Mouse (Mus musculus) lung, postnatal 0 days (tissue): ENCODE measurements around the gene Kazn. TPM values are rescaled to one million over a fixed set of nuclear protein-coding genes. Genes with fewer than 3 reads are reported as not detected.

ENCODE experiments used
- ATAC-seq: fragments of 200-750 bp; cut with Nextera tagmentation; 2 replicates; pipeline ENCODE4 v1.8.0; 2017; ENCODE audit warnings: moderate library complexity
- DNase-seq: peaks from one replicate; pipeline ENCODE4 v3.0.0-alpha.2; 2016; ENCODE audit warnings: low spot score
- H3K27ac ChIP-seq: fragments of 300-500 bp; sonication (generic); 2 replicates; pipeline ENCODE4 v1.5.1; 2014; ENCODE audit warnings: antibody characterized with exemption, mild to moderate bottlenecking, low read length, mixed read lengths
- H3K27me3 ChIP-seq: fragments of 300-500 bp; sonication (generic); replicated peaks from 2 replicates; pipeline ENCODE4 v1.6.1; 2014; ENCODE audit warnings: low read length, mixed read lengths; ENCODE audit not compliant: insufficient read depth
- H3K36me3 ChIP-seq: fragments of 300-500 bp; sonication (generic); 2 replicates; pipeline ENCODE4 v1.6.1; 2014; ENCODE audit warnings: low read length, mixed read lengths; ENCODE audit not compliant: insufficient read depth
- H3K4me1 ChIP-seq: fragments of 300-500 bp; sonication (generic); 2 replicates; pipeline ENCODE4 v1.6.1; 2014; ENCODE audit warnings: antibody characterized with exemption, low read depth, low read length, mixed read lengths; ENCODE audit not compliant: insufficient read depth
- H3K4me2 ChIP-seq: fragments of 300-500 bp; sonication (generic); replicated peaks from 2 replicates; pipeline ENCODE4 v1.6.1; 2014; ENCODE audit warnings: low read depth, mild to moderate bottlenecking, low read length, moderate library complexity, mixed read lengths
- H3K4me3 ChIP-seq: fragments of 300-500 bp; sonication (generic); 2 replicates; pipeline ENCODE4 v1.5.1; 2014; ENCODE audit warnings: low read depth, low read length
- H3K9ac ChIP-seq: fragments of 300-500 bp; sonication (generic); replicated peaks from 2 replicates; pipeline ENCODE4 v1.6.1; 2014; ENCODE audit warnings: low read depth, mild to moderate bottlenecking
- H3K9me3 ChIP-seq: fragments of 300-500 bp; sonication (generic); 2 replicates; pipeline ENCODE4 v1.6.1; 2016; ENCODE audit warnings: low read length, mixed read lengths
- CTCF ChIP-seq: IDR thresholded peaks from 2 replicates; pipeline ENCODE4 v1.5.1; 2016; ENCODE audit warnings: antibody characterized with exemption, mild to moderate bottlenecking
- EP300 ChIP-seq: IDR thresholded peaks from 2 replicates; pipeline ENCODE4 v1.6.1; 2016; ENCODE audit warnings: antibody characterized with exemption, mild to moderate bottlenecking, control low read depth
- WGBS: fragments of 180-500 bp; shearing (Covaris S2); extraction: QIAGEN DNeasy Blood & Tissue Kit; methylation state at CpG from one replicate; pipeline ENCODE4 v1.1.7; 2014; 5-methylcytosine and 5-hydroxymethylcytosine counted together
- polyA plus RNA-seq: library from polyadenylated mRNA; unstranded; fragments of >200 nt; fragmentation: Nextera tagmentation; extraction: Ambion mirVana; gene quantifications from 2 replicates; pipeline ENCODE4 v1.2.1, GENCODE M21; 2015

The Kazn gene
- polyA plus RNA-seq, 1 experiment from 2014 or later, result 6.0 TPM

- no peak overlapping the region for H3K4me3 ChIP-seq
- no peak overlapping the region for H3K4me2 ChIP-seq
- no peaks in the 10 kb centered on the region for H3K27me3 ChIP-seq
- H3K27ac ChIP-seq, result no peak overlapping the region
- WGBS, result 85% methylated on average over 10 of the region's 10 CpGs
- H3K36me3 ChIP-seq, result no peaks in the 10 kb centered on the region
- no peak for DNase-seq
- no peak overlapping the region for H3K9ac ChIP-seq
- ATAC-seq, result no peak
- no peaks in the 10 kb centered on the region for H3K9me3 ChIP-seq
- H3K4me1 ChIP-seq, result no peaks in the 10 kb centered on the region
- no peak for TF ChIP-seq CTCF
- TF ChIP-seq EP300, result no peak
These were observed 19.5 kb upstream of the Kazn start for GRCm38 (mm10) chr4:142258730-142259129.

- H3K4me2 ChIP-seq, result no peak overlapping the region
- no peaks in the 10 kb centered on the region for H3K9me3 ChIP-seq
- no peak overlapping the region for H3K27ac ChIP-seq
- ATAC-seq, result no peak
- no peak for TF ChIP-seq EP300
- peak; percentile 53 for TF ChIP-seq CTCF
- H3K4me3 ChIP-seq, result no peak overlapping the region
- DNase-seq, result no peak
- H3K27me3 ChIP-seq, result no peaks in the 10 kb centered on the region
- WGBS, result 71% methylated on average over 6 of the region's 6 CpGs
- H3K36me3 ChIP-seq, result no peaks in the 10 kb centered on the region
- no peaks in the 10 kb centered on the region for H3K4me1 ChIP-seq
- no peak overlapping the region for H3K9ac ChIP-seq
These were observed 14.9 kb upstream of the Kazn start for GRCm38 (mm10) chr4:142254088-142254487.

DNA sequence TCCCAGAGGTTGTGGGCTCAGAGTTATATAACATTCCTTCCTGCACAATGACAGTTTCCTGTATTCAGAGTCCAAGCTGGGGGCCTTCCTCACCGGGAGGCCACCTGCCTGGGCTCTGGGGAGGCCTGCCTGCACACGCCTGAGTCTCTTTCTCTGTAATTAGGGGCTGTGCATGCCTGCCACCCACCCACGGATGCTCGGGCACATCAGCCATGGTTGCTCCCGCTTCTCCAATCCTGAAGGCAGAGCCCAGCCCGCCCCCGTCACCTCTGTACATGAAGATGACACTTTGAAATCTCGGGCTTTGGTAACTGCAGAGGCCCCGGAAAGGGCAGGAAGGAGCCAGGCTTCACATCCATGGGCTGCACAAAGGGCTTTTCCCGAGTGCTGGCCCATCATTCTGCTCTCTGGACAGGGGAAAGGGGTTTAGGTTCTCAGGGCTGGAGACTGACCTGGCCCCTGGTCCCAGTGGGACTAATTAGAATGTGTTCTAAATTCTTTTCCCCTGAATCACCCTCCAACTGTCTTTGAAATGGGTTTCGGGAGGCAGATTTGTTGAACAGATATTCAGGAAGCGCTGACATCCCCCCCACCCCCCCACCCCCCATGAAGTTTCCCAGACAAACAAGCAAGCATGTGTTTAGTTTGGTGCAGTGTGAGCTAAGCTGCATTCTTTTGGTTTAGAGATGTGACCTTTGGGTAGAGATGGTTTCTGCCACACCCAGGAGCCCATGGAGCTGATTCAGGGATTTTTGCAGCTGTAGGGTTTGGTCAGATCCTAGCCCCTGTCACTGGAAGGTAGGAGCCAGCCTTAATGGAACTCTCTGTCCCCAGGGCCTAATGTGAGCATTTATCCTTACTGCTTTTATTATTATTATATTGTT is 12.5 kb upstream of the Kazn start:
- Histone ChIP-seq H3K4me3 (no peak overlapping the region), H3K4me2 (no peak overlapping the region), H3K27me3 (no peaks in the 10 kb centered on the region), H3K4me1 (no peaks in the 10 kb centered on the region), H3K9ac (no peak overlapping the region), H3K36me3 (no peaks in the 10 kb centered on the region), H3K27ac (no peak overlapping the region), H3K9me3 (no peaks in the 10 kb centered on the region)
- DNase-seq (no peak), ATAC-seq (no peak)
- 51% methylated on average over 12 of the region's 12 CpGs for WGBS
- no peak for TF ChIP-seq CTCF

GRCm38 (mm10) chr4:142250054-142250453 is 10.9 kb upstream of the Kazn start:
- ATAC-seq (no peak), DNase-seq (no peak)
- Histone ChIP-seq H3K4me3 (no peak overlapping the region), H3K27ac (no peak overlapping the region), H3K4me2 (no peak overlapping the region), H3K9me3 (no peaks in the 10 kb centered on the region), H3K4me1 (no peaks in the 10 kb centered on the region), H3K27me3 (no peaks in the 10 kb centered on the region), H3K9ac (no peak overlapping the region), H3K36me3 (no peaks in the 10 kb centered on the region)
- TF ChIP-seq EP300, result no peak
- TF ChIP-seq CTCF, result no peak
- WGBS, result 83% methylated on average over 8 of the region's 8 CpGs

GRCm38 (mm10) chr4:142249401-142249800 is 10.2 kb upstream of the Kazn start:
- DNase-seq, result peak; percentile 73
- ATAC-seq, result peak; percentile 57

DNA sequence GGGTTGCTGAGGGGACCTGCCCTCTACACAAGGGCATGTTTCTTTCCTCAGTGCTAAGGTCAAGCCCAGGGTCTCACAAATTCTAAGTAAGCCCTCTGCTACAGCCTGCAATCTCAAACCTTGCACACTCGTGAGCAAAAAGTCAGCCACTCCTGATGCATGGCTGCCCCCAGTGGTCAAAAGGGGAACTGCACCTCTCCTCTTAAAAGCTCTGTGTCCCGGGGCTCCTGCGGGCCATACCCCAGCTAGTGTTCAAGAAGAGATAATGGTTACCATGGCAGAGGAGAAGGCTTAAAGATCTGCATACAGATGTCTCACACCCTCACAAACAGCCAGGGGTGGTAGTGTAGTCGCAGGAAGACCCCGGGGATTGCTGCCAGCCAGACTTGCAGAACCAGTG is 9.2 kb upstream of the Kazn start:
- peak; percentile 18 for ATAC-seq

More at GRCm38 (mm10) chr4:142249401-142249800, 10.2 kb upstream of the Kazn start:
- no peak overlapping the region for H3K4me3 ChIP-seq
- no peaks in the 10 kb centered on the region for H3K4me1 ChIP-seq
- TF ChIP-seq EP300 (no peak), CTCF (peak; percentile 85)
- no peaks in the 10 kb centered on the region for H3K27me3 ChIP-seq
- H3K9ac ChIP-seq, result no peak overlapping the region
- H3K27ac ChIP-seq, result no peak overlapping the region
- no peaks in the 10 kb centered on the region for H3K9me3 ChIP-seq
- no peak overlapping the region for H3K4me2 ChIP-seq
- WGBS, result 19% methylated on average over 9 of the region's 9 CpGs
- no peaks in the 10 kb centered on the region for H3K36me3 ChIP-seq

More for the DNA sequence above, 9.2 kb upstream of the Kazn start:
- Histone ChIP-seq H3K36me3 (no peaks in the 10 kb centered on the region), H3K27me3 (no peaks in the 10 kb centered on the region), H3K9me3 (no peaks in the 10 kb centered on the region), H3K9ac (no peak overlapping the region), H3K4me1 (no peaks in the 10 kb centered on the region), H3K27ac (no peak overlapping the region), H3K4me2 (no peak overlapping the region), H3K4me3 (no peak overlapping the region)
- TF ChIP-seq EP300 (no peak), CTCF (peak; percentile 99)
- 5% methylated on average over 5 of the region's 5 CpGs for WGBS
- peak; percentile 79 for DNase-seq
